Mouse (Mus musculus) embryo, embryonic 10.5 days (tissue): ENCODE results near the gene Slc23a2.

Source experiments
- DNase-seq: peaks from one replicate; pipeline ENCODE4 v3.0.0-alpha.2; 2015; ENCODE audit warnings: low spot score

Gene Slc23a2

GRCm38 (mm10) chr2:132134758-132135157 is 10.2 kb downstream of the Slc23a2 start:
- DNase-seq: no peak

GRCm38 (mm10) chr2:132133436-132133835 is 11.5 kb downstream of the Slc23a2 start:
- DNase-seq: no peak

GRCm38 (mm10) chr2:132131266-132131665 is 13.6 kb downstream of the Slc23a2 start:
- DNase-seq: peak; percentile 57

- no peak for DNase-seq
These were observed 14.9 kb downstream of the Slc23a2 start for GRCm38 (mm10) chr2:132129980-132130379.

- no peak for DNase-seq
These were observed 15.7 kb downstream of the Slc23a2 start for GRCm38 (mm10) chr2:132129247-132129646.

- no peak for DNase-seq
These were observed 17.0 kb downstream of the Slc23a2 start for GRCm38 (mm10) chr2:132127904-132128303.

GRCm38 (mm10) chr2:132126292-132126691 is 18.6 kb downstream of the Slc23a2 start:
- DNase-seq: no peak

GRCm38 (mm10) chr2:132123063-132123462 is 21.8 kb downstream of the Slc23a2 start:
- no peak for DNase-seq

- no peak for DNase-seq
These were observed 23.9 kb downstream of the Slc23a2 start for GRCm38 (mm10) chr2:132121050-132121449.

GRCm38 (mm10) chr2:132118646-132119045 is 26.3 kb downstream of the Slc23a2 start:
- no peak for DNase-seq

- no peak for DNase-seq
These were observed 29.0 kb downstream of the Slc23a2 start for GRCm38 (mm10) chr2:132115936-132116335.

GRCm38 (mm10) chr2:132115344-132115743 is 29.6 kb downstream of the Slc23a2 start:
- no peak for DNase-seq

- DNase-seq: peak; percentile 79
These were observed 30.7 kb downstream of the Slc23a2 start for GRCm38 (mm10) chr2:132113962-132114759.

GRCm38 (mm10) chr2:132112319-132112718 is 32.6 kb downstream of the Slc23a2 start:
- no peak for DNase-seq

- DNase-seq: no peak
These were observed 33.0 kb downstream of the Slc23a2 start for GRCm38 (mm10) chr2:132111905-132112304.

GRCm38 (mm10) chr2:132111266-132111665 is 33.6 kb downstream of the Slc23a2 start:
- DNase-seq: peak; percentile 76

GRCm38 (mm10) chr2:132110702-132111101 is 34.2 kb downstream of the Slc23a2 start:
- no peak for DNase-seq

- no peak for DNase-seq
These were observed 35.9 kb downstream of the Slc23a2 start for GRCm38 (mm10) chr2:132108988-132109387.

GRCm38 (mm10) chr2:132107611-132108010 is 37.3 kb downstream of the Slc23a2 start:
- no peak for DNase-seq

- peak; percentile 23 for DNase-seq
These were observed 38.8 kb downstream of the Slc23a2 start for GRCm38 (mm10) chr2:132106069-132106468.

- DNase-seq: peak; percentile 72
These were observed 41.6 kb downstream of the Slc23a2 start for GRCm38 (mm10) chr2:132103265-132103664.

GRCm38 (mm10) chr2:132102505-132103130 is 42.3 kb downstream of the Slc23a2 start:
- no peak for DNase-seq

- no peak for DNase-seq
These were observed 45.8 kb downstream of the Slc23a2 start for GRCm38 (mm10) chr2:132098942-132099672.
